Mouse (Mus musculus) midbrain, postnatal 0 days (tissue): ENCODE results near the gene Rbm28. TPM values are rescaled to one million over a fixed set of nuclear protein-coding genes. Genes with fewer than 3 reads are reported as not detected.

Source experiments
- ATAC-seq: fragments of 200-750 bp; cut with Nextera tagmentation; 2 replicates; pipeline ENCODE4 v1.8.0; 2017; ENCODE audit warnings: moderate number of reproducible peaks, mild to moderate bottlenecking, moderate TSS enrichment, moderate library complexity; ENCODE audit not compliant: low FRiP score
- DNase-seq: peaks from one replicate; pipeline ENCODE4 v3.0.0-alpha.2; 2015; ENCODE audit warnings: low spot score
- H3K27ac ChIP-seq: fragments of 300-500 bp; sonication (generic); 2 replicates; pipeline ENCODE4 v1.5.1; 2014; ENCODE audit warnings: low read depth, mild to moderate bottlenecking, low read length, mixed read lengths
- H3K27me3 ChIP-seq: fragments of 300-500 bp; sonication (generic); 2 replicates; pipeline ENCODE4 v1.6.1; 2014; ENCODE audit warnings: low read length, control low read depth, mixed read lengths; ENCODE audit not compliant: insufficient read depth
- H3K36me3 ChIP-seq: fragments of 300-500 bp; sonication (generic); 2 replicates; pipeline ENCODE4 v1.6.1; 2014; ENCODE audit warnings: low read length, control low read depth, mixed read lengths; ENCODE audit not compliant: insufficient read depth
- H3K4me1 ChIP-seq: fragments of 300-500 bp; sonication (generic); 2 replicates; pipeline ENCODE4 v1.6.1; 2014; ENCODE audit warnings: mild to moderate bottlenecking, control low read depth, antibody characterized with exemption, low read length, mixed read lengths; ENCODE audit not compliant: insufficient read depth
- H3K4me2 ChIP-seq: fragments of 300-500 bp; sonication (generic); 2 replicates; pipeline ENCODE4 v1.6.1; 2014; ENCODE audit warnings: low read depth, mild to moderate bottlenecking, low read length, mixed read lengths; ENCODE audit not compliant: poor library complexity, severe bottlenecking
- H3K4me3 ChIP-seq: fragments of 300-500 bp; sonication (generic); 2 replicates; pipeline ENCODE4 v1.5.1; 2014; ENCODE audit warnings: low read depth, mild to moderate bottlenecking, low read length, moderate library complexity
- H3K9ac ChIP-seq: fragments of 300-500 bp; sonication (generic); replicated peaks from 2 replicates; pipeline ENCODE4 v1.6.1; 2014; ENCODE audit warnings: mild to moderate bottlenecking, low read length, moderate library complexity, mixed read lengths; ENCODE audit not compliant: poor library complexity, severe bottlenecking
- H3K9me3 ChIP-seq: fragments of 300-500 bp; sonication (generic); 2 replicates; pipeline ENCODE4 v1.6.1; 2016; ENCODE audit warnings: low read length, control low read depth
- CTCF ChIP-seq: IDR thresholded peaks from 2 replicates; pipeline ENCODE4 v1.5.1; 2016; ENCODE audit warnings: antibody characterized with exemption, mild to moderate bottlenecking
- WGBS: fragments of 180-500 bp; shearing (Covaris S2); extraction: QIAGEN DNeasy Blood & Tissue Kit; methylation state at CpG from one replicate; pipeline ENCODE4 v1.1.7; 2014; 5-methylcytosine and 5-hydroxymethylcytosine counted together
- microRNA-seq: library from miRNA; unstranded; fragments of <30 nt; microRNA quantifications from one replicate; pipeline ENCODE4, GENCODE M21; 2016; ENCODE audit warnings: borderline number of aligned reads
- polyA plus RNA-seq: library from polyadenylated mRNA; unstranded; fragments of >200 nt; fragmentation: Nextera tagmentation; extraction: Ambion mirVana; gene quantifications from 2 replicates; pipeline ENCODE4 v1.2.1, GENCODE M21; 2015
- total RNA-seq: library from RNA; depleted of rRNA; stranded (reverse); fragments of >200 nt; gene quantifications from 2 replicates; pipeline ENCODE4 v1.2.3, GENCODE M21; 2014; rRNA removed

The Rbm28 gene
- total and polyA plus RNA-seq, 2 experiments from 2014 or later, result 17.8 to 20.9 TPM

DNA sequence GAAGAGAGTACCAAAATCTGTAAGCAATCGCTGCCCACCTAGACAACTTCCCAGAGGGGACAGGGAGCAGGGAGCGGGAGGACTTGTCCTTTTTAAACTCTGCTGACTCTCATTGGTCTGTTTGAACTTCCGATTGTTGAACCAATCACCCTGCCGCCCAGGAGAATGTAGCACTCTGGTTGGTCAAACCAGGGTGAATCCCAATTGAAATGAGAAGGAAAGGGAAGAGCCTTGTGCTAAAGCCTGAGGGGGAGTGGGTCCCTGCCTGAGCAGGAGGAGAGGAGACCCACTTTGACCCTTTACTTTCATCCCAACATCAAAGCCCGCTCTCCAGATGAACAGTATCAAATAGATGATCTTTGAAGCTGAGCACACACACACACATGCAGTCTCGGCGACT, 80.4 kb downstream of the Rbm28 start:
- no peak overlapping the region for H3K4me2 ChIP-seq
- no peaks in the 10 kb centered on the region for H3K9me3 ChIP-seq
- H3K4me1 ChIP-seq, result 0 out of 2 replicates have a peak, but pooled peaks cover 2% of the 10 kb centered on the region
- WGBS, result 64% methylated on average over 7 of the region's 7 CpGs
- H3K27me3 ChIP-seq, result no peaks in the 10 kb centered on the region
- no peak overlapping the region for H3K27ac ChIP-seq
- no peak for TF ChIP-seq CTCF
- ATAC-seq (no peak), DNase-seq (no peak)
- H3K36me3 ChIP-seq, result no peaks in the 10 kb centered on the region
- H3K4me3 ChIP-seq, result no peak overlapping the region
- H3K9ac ChIP-seq, result no peak overlapping the region

DNA sequence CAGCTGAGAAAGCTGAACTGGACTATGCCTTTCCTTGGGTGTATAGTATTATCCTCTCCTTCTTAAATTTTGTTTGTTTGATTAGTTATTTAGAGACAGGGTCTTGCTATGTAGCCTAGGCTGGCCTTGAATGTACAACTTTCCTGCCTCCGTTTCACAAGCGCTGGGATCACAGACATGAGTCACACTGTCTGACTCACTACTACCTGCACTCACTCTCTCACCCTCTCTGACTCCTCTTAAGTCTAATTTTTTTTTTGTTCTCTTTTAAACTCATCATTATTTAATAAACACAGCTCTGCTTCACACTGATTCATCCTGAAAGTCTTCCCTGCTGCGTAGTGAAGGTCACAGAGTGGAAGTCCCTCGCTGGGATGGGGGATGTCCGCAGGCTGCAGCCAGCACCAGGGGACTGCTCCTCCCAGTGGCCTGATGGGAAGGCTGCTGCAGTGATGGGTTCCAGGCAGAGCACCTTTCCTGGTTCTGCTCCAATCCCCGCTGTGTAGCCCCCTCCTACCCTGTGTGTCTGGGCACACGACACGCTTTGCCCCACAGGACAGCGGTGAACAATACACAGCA, 81.9 kb downstream of the Rbm28 start:
- H3K4me3 ChIP-seq, result no peak overlapping the region
- TF ChIP-seq CTCF, result no peak; the same call in 1 of the 2 replicates
- H3K4me2 ChIP-seq, result no peak overlapping the region
- ATAC-seq (no peak), DNase-seq (no peak)
- 40% methylated on average over 9 of the region's 9 CpGs for WGBS
- no peaks in the 10 kb centered on the region for H3K4me1 ChIP-seq
- no peak overlapping the region for H3K27ac ChIP-seq
- no peaks in the 10 kb centered on the region for H3K9me3 ChIP-seq
- no peaks in the 10 kb centered on the region for H3K36me3 ChIP-seq
- H3K27me3 ChIP-seq, result no peaks in the 10 kb centered on the region
- no peak overlapping the region for H3K9ac ChIP-seq

DNA sequence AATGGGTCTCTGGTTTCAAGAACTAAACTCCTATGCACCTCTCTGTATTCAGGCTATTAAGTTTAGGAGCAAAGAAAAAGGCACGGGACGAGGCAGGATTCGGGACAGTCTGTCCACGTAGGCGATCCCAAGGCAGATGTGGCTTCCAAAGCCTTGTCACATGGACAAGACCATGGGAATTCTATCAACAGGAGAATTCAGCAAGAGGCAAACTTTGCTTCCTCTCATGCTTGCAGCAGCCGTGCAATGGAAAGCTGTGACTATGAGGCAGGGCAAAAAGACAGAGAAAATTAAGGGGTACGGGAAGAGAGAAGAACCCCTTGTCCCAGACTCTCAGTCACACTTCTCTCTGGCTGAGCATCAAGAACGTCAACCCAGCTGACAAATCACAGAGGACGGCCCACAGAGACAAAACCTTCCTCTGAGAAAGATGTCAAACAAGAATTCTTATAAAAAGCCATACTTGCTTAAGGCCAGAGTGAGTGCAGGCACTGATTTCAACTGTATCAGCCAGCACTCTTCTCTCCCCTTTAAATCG, 82.9 kb downstream of the Rbm28 start:
- Histone ChIP-seq H3K4me3 (no peak overlapping the region), H3K27ac (no peak overlapping the region), H3K36me3 (no peaks in the 10 kb centered on the region), H3K9ac (no peak overlapping the region), H3K27me3 (no peaks in the 10 kb centered on the region), H3K9me3 (no peaks in the 10 kb centered on the region), H3K4me2 (no peak overlapping the region), H3K4me1 (no peaks in the 10 kb centered on the region)
- no peak for TF ChIP-seq CTCF
- DNase-seq, result no peak
- no peak for ATAC-seq
- 82% methylated on average over 10 of the region's 10 CpGs for WGBS

DNA sequence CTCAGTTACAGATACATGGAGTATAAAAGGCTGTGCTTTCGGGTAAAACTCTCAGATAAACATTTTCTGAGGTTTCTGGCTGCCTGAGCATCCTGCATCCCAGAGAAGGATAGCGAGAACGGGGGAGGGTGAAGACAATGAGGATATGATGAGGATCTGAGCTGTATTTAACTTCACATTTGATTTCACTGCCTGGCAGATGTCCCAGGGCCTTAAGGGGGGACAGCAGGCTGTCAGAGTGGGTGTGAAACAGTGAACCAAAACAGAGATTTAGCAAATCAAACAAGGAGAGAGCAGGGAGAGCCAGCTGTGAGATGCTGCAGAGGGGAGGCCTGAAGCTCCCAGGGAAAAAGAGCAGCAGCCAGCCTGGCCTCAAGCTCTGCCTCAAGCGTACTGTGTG, 85.5 kb downstream of the Rbm28 start:
- no peaks in the 10 kb centered on the region for H3K9me3 ChIP-seq
- no peak overlapping the region for H3K27ac ChIP-seq
- no peak overlapping the region for H3K4me2 ChIP-seq
- H3K27me3 ChIP-seq, result no peaks in the 10 kb centered on the region
- DNase-seq, result no peak
- 57% methylated on average over 4 of the region's 4 CpGs for WGBS
- H3K36me3 ChIP-seq, result no peaks in the 10 kb centered on the region
- no peak overlapping the region for H3K9ac ChIP-seq
- no peaks in the 10 kb centered on the region for H3K4me1 ChIP-seq
- TF ChIP-seq CTCF, result no peak
- ATAC-seq, result no peak
- H3K4me3 ChIP-seq, result no peak overlapping the region

DNA sequence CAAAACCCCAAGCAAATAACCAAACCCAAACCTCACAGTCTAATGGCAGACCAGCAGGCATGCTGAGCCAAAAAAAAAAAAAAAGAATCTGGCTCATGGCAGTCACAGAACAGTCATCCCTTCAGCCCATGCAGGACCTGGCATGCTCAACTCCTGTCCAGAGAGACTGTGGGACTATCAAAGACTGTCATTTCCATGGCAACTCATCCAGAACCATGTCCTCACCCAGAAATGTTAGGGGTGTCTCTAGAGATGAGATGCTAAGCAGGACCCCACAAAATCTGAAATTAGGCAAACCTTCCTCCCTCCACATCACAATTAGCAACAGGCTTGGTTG, 90.7 kb downstream of the Rbm28 start:
- ATAC-seq (no peak), DNase-seq (no peak)
- H3K4me3 ChIP-seq, result no peak overlapping the region
- no peak overlapping the region for H3K9ac ChIP-seq
- H3K36me3 ChIP-seq, result no peaks in the 10 kb centered on the region
- no peak overlapping the region for H3K4me2 ChIP-seq
- H3K27me3 ChIP-seq, result no peaks in the 10 kb centered on the region
- no peak overlapping the region for H3K27ac ChIP-seq
- H3K4me1 ChIP-seq, result no peaks in the 10 kb centered on the region
- no peaks in the 10 kb centered on the region for H3K9me3 ChIP-seq
- no peak for TF ChIP-seq CTCF

Small RNA genes within 50 kb of the gene (microRNA-seq; reads per million reads assigned to microRNA genes)
- not detected for gene Gm24303

Other genes with a start within 250 kb of the Rbm28 start
- gene Lep, start 104.8 kb downstream of the Rbm28 start, total RNA-seq, result not detected in 2 replicates
- not detected in 2 replicates for gene Lep, start 104.8 kb downstream of the Rbm28 start, polyA plus RNA-seq
- 31.9 and 40.2 TPM in 2 replicates for gene Prrt4, start 14.6 kb upstream of the Rbm28 start, total RNA-seq
- gene Prrt4, start 14.6 kb upstream of the Rbm28 start, polyA plus RNA-seq, result 15.4 and 16.6 TPM in 2 replicates
- 35.6 and 37.5 TPM in 2 replicates for gene Impdh1, start 51.4 kb upstream of the Rbm28 start, total RNA-seq
- 60.6 and 62.1 TPM in 2 replicates for gene Impdh1, start 51.4 kb upstream of the Rbm28 start, polyA plus RNA-seq
- gene Hilpda, start 107.5 kb upstream of the Rbm28 start, total RNA-seq, result 14.4 and 21.2 TPM in 2 replicates
- 24.2 and 25.4 TPM in 2 replicates for gene Hilpda, start 107.5 kb upstream of the Rbm28 start, polyA plus RNA-seq
- 0.44 and 0.52 TPM in 2 replicates for gene Fam71f2, start 114.6 kb upstream of the Rbm28 start, total RNA-seq
- 0.52 and 0.58 TPM in 2 replicates for gene Fam71f2, start 114.6 kb upstream of the Rbm28 start, polyA plus RNA-seq
- gene Fam71f1, start 154.1 kb upstream of the Rbm28 start, total RNA-seq, result not detected in 2 replicates
- gene Fam71f1, start 154.1 kb upstream of the Rbm28 start, polyA plus RNA-seq, result not detected in 2 replicates
- gene Calu, start 183.1 kb upstream of the Rbm28 start, total RNA-seq, result 124 and 142 TPM in 2 replicates
- gene Calu, start 183.1 kb upstream of the Rbm28 start, polyA plus RNA-seq, result 124 and 131 TPM in 2 replicates
- gene Opn1sw, start 223.5 kb upstream of the Rbm28 start, total RNA-seq, result 0.11 and 0.14 TPM in 2 replicates
- gene Opn1sw, start 223.5 kb upstream of the Rbm28 start, polyA plus RNA-seq, result 0.15 and 0.56 TPM in 2 replicates
- 54.4 and 77.6 TPM in 2 replicates for gene Ccdc136, start 231.3 kb upstream of the Rbm28 start, total RNA-seq
- gene Ccdc136, start 231.3 kb upstream of the Rbm28 start, polyA plus RNA-seq, result 50.8 and 51.9 TPM in 2 replicates